Mouse (Mus musculus) left cerebral cortex, postnatal 4 days (tissue): ENCODE data around the gene Ccdc85b. TPM values are rescaled to one million over a fixed set of nuclear protein-coding genes. Genes with fewer than 3 reads are reported as not detected.
"Not testable (repeated sequence)": the region's sequence is repeated elsewhere in the genome, so short reads cannot be mapped to it uniquely, and the experiment has no call there.

Experiments
- DNase-seq: peaks from one replicate; pipeline ENCODE4 v3.0.0-alpha.2; 2022
- intact Hi-C: fragments of 180-260 bp; cut with DNase I; formaldehyde crosslinking; loops from one replicate; pipeline ENCODE4 v1.15.1; 2025
- total RNA-seq, 2 experiments: library from RNA; stranded (reverse); gene quantifications; 2 replicates each; pipeline ENCODE4 v1.2.3; 2021

The Ccdc85b gene
- 10 to 100 TPM; 20.8 to 21.6 TPM for total RNA-seq

- intact Hi-C loops, result no loop called here
- peak; percentile 32 for DNase-seq
These were observed at the start of gene Ccdc85b for GRCm38 (mm10) chr19:5457746-5458442. Ccdc85b (minus strand) TSS chr19:5457894.

GRCm38 (mm10) chr19:5503687-5504086 lies 46.0 kb upstream of the Ccdc85b start, which contains the start of gene 1700020D05Rik:
1700020D05Rik (minus strand) TSS chr19:5503787.
- intact Hi-C loops, result no loop called here

GRCm38 (mm10) chr19:5500330-5500875 lies 42.7 kb upstream of the Ccdc85b start:
- intact Hi-C loops, result no loop called here
- DNase-seq, result no peak

More at GRCm38 (mm10) chr19:5503687-5504086, 46.0 kb upstream of the Ccdc85b start, which contains the start of gene 1700020D05Rik:
- DNase-seq, result no peak

GRCm38 (mm10) chr19:5496052-5496370 lies 38.3 kb upstream of the Ccdc85b start:
- intact Hi-C loops, result no loop called here
- no peak for DNase-seq

- intact Hi-C loops, result no loop called here
- DNase-seq, result no peak
These were observed 37.8 kb upstream of the Ccdc85b start for GRCm38 (mm10) chr19:5495353-5496051.

GRCm38 (mm10) chr19:5494314-5494713 lies 36.6 kb upstream of the Ccdc85b start:
- intact Hi-C loops, result no loop called here
- no peak for DNase-seq

GRCm38 (mm10) chr19:5493301-5493721 lies 35.6 kb upstream of the Ccdc85b start:
- intact Hi-C loops, DNase-seq: not testable (repeated sequence)

- intact Hi-C loops, result no loop called here
- no peak for DNase-seq
These were observed 34.9 kb upstream of the Ccdc85b start for GRCm38 (mm10) chr19:5492641-5493040.

- DNase-seq, result peak; percentile 81
- intact Hi-C loops, result no loop called here
These were observed 33.4 kb upstream of the Ccdc85b start for GRCm38 (mm10) chr19:5490898-5491708.

GRCm38 (mm10) chr19:5490313-5490897 lies 32.7 kb upstream of the Ccdc85b start, which contains the start of gene Cfl1:
Cfl1 (plus strand) TSS chr19:5490455.
- intact Hi-C loops, result no loop called here
- peak; percentile 95 for DNase-seq

GRCm38 (mm10) chr19:5489721-5490120 lies 32.0 kb upstream of the Ccdc85b start:
- DNase-seq, intact Hi-C loops: not testable (repeated sequence)

- intact Hi-C loops, result no loop called here
- peak; percentile 97 for DNase-seq
These were observed 31.3 kb upstream of the Ccdc85b start for GRCm38 (mm10) chr19:5488878-5489571.

GRCm38 (mm10) chr19:5487768-5488550 lies 30.3 kb upstream of the Ccdc85b start, which contains the start of gene Mus81:
Mus81 (minus strand) TSS chr19:5488402.
- DNase-seq, result peak; percentile 98
- intact Hi-C loops, result no loop called here

- no peak for DNase-seq
- intact Hi-C loops, result no loop called here
These were observed 29.1 kb upstream of the Ccdc85b start for GRCm38 (mm10) chr19:5486771-5487170.

- no peak for DNase-seq
- intact Hi-C loops, result no loop called here
These were observed 28.6 kb upstream of the Ccdc85b start for GRCm38 (mm10) chr19:5486286-5486685.

GRCm38 (mm10) chr19:5485821-5486220 lies 28.1 kb upstream of the Ccdc85b start:
- DNase-seq, result no peak
- intact Hi-C loops, result no loop called here

- intact Hi-C loops, result no loop called here
- DNase-seq, result no peak
These were observed 27.7 kb upstream of the Ccdc85b start for GRCm38 (mm10) chr19:5485371-5485770.

- DNase-seq, result no peak
- intact Hi-C loops, result no loop called here
These were observed 26.8 kb upstream of the Ccdc85b start for GRCm38 (mm10) chr19:5484496-5484895.
